Mouse (Mus musculus): Measurements from ENCODE around the gene Dagla. TPM values are rescaled to one million over a fixed set of nuclear protein-coding genes. Genes with fewer than 3 reads are reported as not detected.

The Dagla gene
- polyA plus RNA-seq, 1 experiment from 2014 or later: 11.5 TPM

DNA sequence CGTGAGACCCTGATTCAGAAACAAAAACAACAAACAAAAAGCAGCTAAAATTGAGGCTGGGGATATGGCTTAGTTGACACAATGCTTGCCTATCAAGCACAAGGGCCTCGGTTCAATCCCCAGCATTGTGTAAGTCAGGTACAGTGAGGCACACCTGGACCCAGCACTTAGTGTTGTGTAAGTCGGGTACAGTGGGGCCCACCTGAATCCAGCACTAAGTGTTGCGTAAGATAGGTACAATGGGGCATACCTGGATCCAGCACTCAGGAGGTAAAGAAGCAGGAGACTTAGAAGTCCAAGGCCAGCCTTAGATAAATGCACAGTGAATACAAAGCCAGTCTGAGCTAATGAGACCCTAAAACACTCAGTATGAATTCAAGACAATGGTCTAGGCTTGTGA is 34.0 kb upstream of the Dagla start:
- 78% methylated on average over 4 of the region's 4 CpGs for WGBS
- Histone ChIP-seq H3K27me3 (replicated peaks; ENCODE audit: control insufficient read depth, insufficient read depth, low read length) (no peaks in the 10 kb centered on the region), H3K9ac (ENCODE audit: low read depth, low read length) (no peak overlapping the region), H3K27ac (ENCODE audit: low read depth, low read length) (no peak overlapping the region), H3K9me3 (ENCODE audit: control insufficient read depth, low read length) (no peaks in the 10 kb centered on the region), H3K4me2 (ENCODE audit: low read length) (no peak overlapping the region), H3K36me3 (ENCODE audit: control insufficient read depth, insufficient read depth, low read length) (no peaks in the 10 kb centered on the region), H3K4me3 (ENCODE audit: low read length) (no peak overlapping the region), H3K4me1 (ENCODE audit: control insufficient read depth, insufficient read depth, low read depth, low read length) (peaks cover 15% of the 10 kb centered on the region)
- no peak for ATAC-seq

DNA sequence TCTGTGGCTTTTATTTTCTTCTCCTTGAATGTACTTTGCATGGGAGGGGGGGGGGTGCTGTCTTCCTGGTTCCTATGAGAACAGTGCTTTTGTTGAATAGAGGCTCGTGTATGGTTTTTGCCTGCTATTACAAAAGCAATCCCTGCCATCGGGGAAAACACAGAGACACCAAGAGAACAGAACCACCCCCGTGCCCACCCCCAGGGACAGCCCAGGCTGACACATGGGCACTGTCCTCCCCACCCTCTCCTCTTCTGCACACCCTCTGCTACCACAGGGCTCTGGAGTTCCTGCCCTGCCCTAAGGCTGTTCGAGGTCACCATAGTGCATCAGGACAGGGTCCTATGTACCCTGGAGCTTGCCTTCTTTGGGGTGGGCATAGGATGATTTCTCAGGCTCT is 29.8 kb upstream of the Dagla start:
- no peaks in the 10 kb centered on the region for H3K27me3 ChIP-seq (replicated peaks; ENCODE audit: control insufficient read depth, insufficient read depth, low read length)
- no peak overlapping the region for H3K27ac ChIP-seq (ENCODE audit: low read depth, low read length)
- no peak overlapping the region for H3K4me3 ChIP-seq (ENCODE audit: low read length)
- WGBS: 57% methylated on average over 4 of the region's 4 CpGs
- ATAC-seq: no peak
- H3K9ac ChIP-seq (ENCODE audit: low read depth, low read length): no peak overlapping the region
- no peak overlapping the region for H3K4me2 ChIP-seq (ENCODE audit: low read length)
- H3K36me3 ChIP-seq (ENCODE audit: control insufficient read depth, insufficient read depth, low read length): no peaks in the 10 kb centered on the region
- no peaks in the 10 kb centered on the region for H3K9me3 ChIP-seq (ENCODE audit: control insufficient read depth, low read length)
- peaks cover 2% of the 10 kb centered on the region; the same call in 1 of the 2 replicates for H3K4me1 ChIP-seq (ENCODE audit: control insufficient read depth, insufficient read depth, low read depth, low read length)

DNA sequence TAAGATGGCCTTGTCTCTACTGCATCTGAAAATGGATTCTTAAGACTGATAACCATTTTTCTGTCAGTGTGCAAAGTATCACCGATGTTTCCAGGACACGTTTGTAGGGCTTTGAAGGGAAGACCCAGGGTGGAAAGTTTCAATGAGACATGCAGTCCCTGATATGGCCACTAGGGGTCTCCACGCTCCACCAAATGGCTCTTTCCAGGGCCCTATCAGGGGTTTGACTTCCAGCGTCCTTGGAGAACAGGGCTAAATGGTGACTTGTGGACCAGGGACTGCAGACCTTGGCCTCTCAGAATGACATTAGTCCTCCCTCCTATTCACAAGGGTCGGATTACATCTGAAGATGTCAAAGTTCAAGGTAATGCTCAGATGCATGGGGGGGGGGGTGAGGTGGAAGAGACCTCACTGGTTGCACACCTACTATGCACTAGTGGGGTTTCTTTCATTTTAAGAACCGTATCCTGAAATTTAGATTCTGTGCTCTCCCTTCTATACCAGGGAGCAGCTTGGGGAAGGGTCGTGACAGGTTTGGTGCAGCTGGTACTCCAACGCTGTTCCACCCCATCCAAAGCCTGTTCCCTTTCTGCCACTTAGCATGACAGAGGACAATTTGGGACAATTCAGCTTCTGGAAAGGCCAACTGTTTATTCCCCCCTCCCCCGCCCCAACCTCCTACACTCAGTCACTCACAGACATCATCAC is 29.0 kb upstream of the Dagla start:
- H3K27me3 ChIP-seq (replicated peaks; ENCODE audit: control insufficient read depth, insufficient read depth, low read length): no peaks in the 10 kb centered on the region
- no peak overlapping the region for H3K9ac ChIP-seq (ENCODE audit: low read depth, low read length)
- no peaks in the 10 kb centered on the region for H3K36me3 ChIP-seq (ENCODE audit: control insufficient read depth, insufficient read depth, low read length)
- H3K27ac ChIP-seq (ENCODE audit: low read depth, low read length): no peak overlapping the region
- ATAC-seq: peak; percentile 85
- H3K4me1 ChIP-seq (ENCODE audit: control insufficient read depth, insufficient read depth, low read depth, low read length): no peaks in the 10 kb centered on the region
- WGBS: 43% methylated on average over 9 of the region's 9 CpGs
- H3K4me2 ChIP-seq (ENCODE audit: low read length): no peak overlapping the region
- no peak overlapping the region for H3K4me3 ChIP-seq (ENCODE audit: low read length)
- no peaks in the 10 kb centered on the region for H3K9me3 ChIP-seq (ENCODE audit: control insufficient read depth, low read length)

DNA sequence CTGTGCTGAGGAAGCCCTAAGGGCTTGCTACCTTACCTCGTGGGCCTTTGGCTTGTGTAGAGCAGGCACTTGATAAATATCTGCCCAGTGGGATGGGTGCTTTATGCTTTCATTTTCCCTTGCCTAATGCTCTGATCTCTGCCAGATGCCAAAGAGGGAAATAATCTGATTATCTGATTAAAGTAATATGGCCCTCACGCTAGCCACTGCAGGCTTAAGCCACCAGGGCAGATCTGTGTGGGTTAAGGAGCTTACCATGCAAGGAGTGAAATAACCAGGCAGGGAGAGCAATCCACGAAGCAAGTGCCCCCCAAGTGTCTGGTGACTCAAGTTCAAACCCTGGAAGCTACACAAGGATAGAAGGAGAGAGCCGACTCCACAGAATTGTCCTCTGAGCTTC is 27.0 kb upstream of the Dagla start:
- ATAC-seq: no peak
- no peaks in the 10 kb centered on the region for H3K4me1 ChIP-seq (ENCODE audit: control insufficient read depth, insufficient read depth, low read depth, low read length)
- no peaks in the 10 kb centered on the region for H3K27me3 ChIP-seq (replicated peaks; ENCODE audit: control insufficient read depth, insufficient read depth, low read length)
- H3K27ac ChIP-seq (ENCODE audit: low read depth, low read length): no peak overlapping the region
- no peaks in the 10 kb centered on the region for H3K9me3 ChIP-seq (ENCODE audit: control insufficient read depth, low read length)
- 70% methylated on average over 4 of the region's 4 CpGs for WGBS
- H3K4me3 ChIP-seq (ENCODE audit: low read length): no peak overlapping the region
- no peak overlapping the region for H3K9ac ChIP-seq (ENCODE audit: low read depth, low read length)
- H3K4me2 ChIP-seq (ENCODE audit: low read length): no peak overlapping the region
- H3K36me3 ChIP-seq (ENCODE audit: control insufficient read depth, insufficient read depth, low read length): no peaks in the 10 kb centered on the region

DNA sequence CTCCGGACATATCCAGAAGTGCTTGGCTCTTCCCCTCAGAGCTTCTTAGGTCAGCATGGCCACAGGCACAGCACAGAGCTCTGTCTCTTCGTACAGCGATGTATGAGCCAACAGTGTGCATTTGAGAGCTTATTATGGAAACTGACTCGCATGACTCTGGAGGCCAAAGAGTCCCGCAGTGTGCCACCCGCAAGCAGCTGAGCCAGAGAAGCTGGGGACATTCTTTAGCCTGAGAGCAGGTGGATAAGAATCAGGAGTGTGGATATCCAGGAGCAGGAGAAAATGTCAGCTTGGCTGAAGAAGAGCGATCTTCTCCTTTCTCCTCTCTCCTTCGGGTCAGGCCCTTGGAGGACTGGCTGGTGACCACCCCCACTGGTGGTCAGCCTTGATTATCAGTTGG is 24.4 kb upstream of the Dagla start:
- Histone ChIP-seq H3K27me3 (replicated peaks; ENCODE audit: control insufficient read depth, insufficient read depth, low read length) (no peaks in the 10 kb centered on the region), H3K27ac (ENCODE audit: low read depth, low read length) (no peak overlapping the region), H3K36me3 (ENCODE audit: control insufficient read depth, insufficient read depth, low read length) (no peaks in the 10 kb centered on the region), H3K4me2 (ENCODE audit: low read length) (no peak overlapping the region), H3K4me3 (ENCODE audit: low read length) (no peak overlapping the region), H3K4me1 (ENCODE audit: control insufficient read depth, insufficient read depth, low read depth, low read length) (no peaks in the 10 kb centered on the region), H3K9ac (ENCODE audit: low read depth, low read length) (no peak overlapping the region), H3K9me3 (ENCODE audit: control insufficient read depth, low read length) (no peaks in the 10 kb centered on the region)
- WGBS: 84% methylated on average over 8 of the region's 8 CpGs
- ATAC-seq: no peak

DNA sequence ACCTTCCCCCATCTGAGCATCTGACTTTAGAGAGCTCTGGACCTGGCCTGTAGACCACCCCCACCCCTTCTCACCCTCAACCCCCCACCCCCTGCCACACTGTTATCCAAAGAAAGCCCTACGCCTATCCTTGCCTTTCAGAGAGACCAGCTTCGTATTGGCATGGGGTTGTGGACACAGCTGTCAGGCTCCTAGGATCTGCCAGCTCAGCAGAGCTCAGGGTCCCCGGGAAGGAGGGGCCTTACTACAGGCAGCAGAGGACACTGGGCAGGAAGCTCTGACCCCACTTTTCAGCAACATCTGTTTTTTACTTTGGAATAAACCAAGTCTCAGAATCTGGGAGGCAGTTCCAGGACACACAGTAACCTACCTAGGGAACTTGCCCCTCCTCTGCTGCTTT is 21.9 kb upstream of the Dagla start:
- Histone ChIP-seq H3K4me1 (ENCODE audit: control insufficient read depth, insufficient read depth, low read depth, low read length) (peaks cover 5% of the 10 kb centered on the region), H3K9me3 (ENCODE audit: control insufficient read depth, low read length) (no peaks in the 10 kb centered on the region)

DNA sequence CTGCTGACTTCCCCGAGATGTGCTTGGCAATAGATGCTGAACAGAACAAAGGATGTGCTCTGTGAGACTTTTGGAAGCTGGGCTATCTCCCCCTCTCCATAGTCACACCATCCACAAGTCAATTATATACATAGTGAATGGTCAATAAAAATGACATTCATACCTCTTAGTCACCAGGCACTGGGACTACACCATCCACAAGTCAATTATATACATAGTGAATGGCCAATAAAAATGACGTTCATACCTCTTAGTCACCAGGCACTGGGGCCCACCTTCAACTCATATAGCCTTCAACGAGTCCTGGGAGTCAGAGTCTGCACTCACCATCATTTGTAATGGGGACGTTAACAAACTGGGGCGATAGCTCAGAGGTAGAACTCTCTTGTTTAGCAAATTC is 19.2 kb upstream of the Dagla start:
- ATAC-seq: peak; percentile 43
- Histone ChIP-seq H3K27ac (ENCODE audit: low read depth, low read length) (no peak overlapping the region), H3K4me2 (ENCODE audit: low read length) (no peak overlapping the region), H3K9ac (ENCODE audit: low read depth, low read length) (no peak overlapping the region), H3K27me3 (replicated peaks; ENCODE audit: control insufficient read depth, insufficient read depth, low read length) (no peaks in the 10 kb centered on the region), H3K4me3 (ENCODE audit: low read length) (no peak overlapping the region), H3K36me3 (ENCODE audit: control insufficient read depth, insufficient read depth, low read length) (no peaks in the 10 kb centered on the region), H3K4me1 (ENCODE audit: control insufficient read depth, insufficient read depth, low read depth, low read length) (peaks cover 5% of the 10 kb centered on the region), H3K9me3 (ENCODE audit: control insufficient read depth, low read length) (no peaks in the 10 kb centered on the region)
- WGBS: 69% methylated on average over 5 of the region's 5 CpGs

More for the DNA sequence above, 21.9 kb upstream of the Dagla start:
- Histone ChIP-seq H3K27ac (ENCODE audit: low read depth, low read length) (no peak overlapping the region), H3K4me2 (ENCODE audit: low read length) (no peak overlapping the region), H3K4me3 (ENCODE audit: low read length) (no peak overlapping the region), H3K36me3 (ENCODE audit: control insufficient read depth, insufficient read depth, low read length) (no peaks in the 10 kb centered on the region), H3K9ac (ENCODE audit: low read depth, low read length) (no peak overlapping the region), H3K27me3 (replicated peaks; ENCODE audit: control insufficient read depth, insufficient read depth, low read length) (no peaks in the 10 kb centered on the region)
- WGBS: 42% methylated on average over 3 of the region's 3 CpGs
- ATAC-seq: no peak

DNA sequence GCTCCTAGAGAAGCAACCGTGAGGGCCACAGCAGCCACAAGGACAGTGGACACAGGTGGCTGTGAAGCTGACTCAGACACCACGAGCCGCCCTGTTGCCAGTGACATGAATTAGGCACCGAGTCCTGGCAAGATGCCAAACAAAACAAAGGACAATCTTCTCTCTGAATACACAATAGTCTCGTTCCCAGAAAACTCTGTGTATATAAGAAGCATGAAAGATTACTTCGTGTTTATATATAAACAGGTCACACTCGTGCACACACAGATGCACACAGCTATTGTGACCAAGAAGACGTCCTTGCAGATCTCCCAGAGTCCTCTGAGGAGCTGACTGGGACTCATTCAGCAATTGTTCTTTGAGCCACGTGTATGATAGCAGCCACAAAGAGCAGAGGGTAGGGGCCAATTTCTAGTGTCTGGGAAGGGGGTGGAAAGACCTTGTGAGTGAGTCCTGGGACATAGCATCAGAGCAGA is 18.7 kb upstream of the Dagla start:
- Histone ChIP-seq H3K27ac (ENCODE audit: low read depth, low read length) (no peak overlapping the region), H3K4me3 (ENCODE audit: low read length) (no peak overlapping the region), H3K9ac (ENCODE audit: low read depth, low read length) (no peak overlapping the region), H3K27me3 (replicated peaks; ENCODE audit: control insufficient read depth, insufficient read depth, low read length) (no peaks in the 10 kb centered on the region), H3K4me2 (ENCODE audit: low read length) (no peak overlapping the region), H3K36me3 (ENCODE audit: control insufficient read depth, insufficient read depth, low read length) (no peaks in the 10 kb centered on the region), H3K4me1 (ENCODE audit: control insufficient read depth, insufficient read depth, low read depth, low read length) (peaks cover 5% of the 10 kb centered on the region), H3K9me3 (ENCODE audit: control insufficient read depth, low read length) (no peaks in the 10 kb centered on the region)
- ATAC-seq: peak; percentile 38
- WGBS: 14% methylated on average over 9 of the region's 9 CpGs

DNA sequence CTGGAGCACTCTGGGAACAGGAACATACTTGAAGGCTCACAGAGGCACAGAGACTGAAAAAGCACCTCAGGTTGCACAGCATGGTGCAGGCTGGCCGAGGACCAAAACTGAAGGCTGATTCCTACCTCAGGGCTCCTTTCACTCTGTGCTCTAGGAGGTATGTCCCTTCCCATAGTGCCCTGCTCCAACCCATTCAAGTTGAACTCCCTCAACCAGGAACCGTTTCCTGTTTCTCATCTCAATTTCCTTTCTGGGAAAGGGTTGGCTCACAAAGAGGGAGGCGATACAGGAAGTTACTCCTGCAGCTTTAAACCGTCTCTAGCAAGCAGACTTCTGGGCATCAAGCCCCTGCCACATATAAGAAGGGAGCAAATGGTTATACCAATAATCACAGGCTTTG is 13.1 kb upstream of the Dagla start:
- no peaks in the 10 kb centered on the region; the same call in 1 of the 2 replicates for H3K27me3 ChIP-seq (replicated peaks; ENCODE audit: control insufficient read depth, insufficient read depth, low read length)
- no peaks in the 10 kb centered on the region for H3K9me3 ChIP-seq (ENCODE audit: control insufficient read depth, low read length)
- H3K27ac ChIP-seq (ENCODE audit: low read depth, low read length): no peak overlapping the region
- no peak overlapping the region for H3K4me3 ChIP-seq (ENCODE audit: low read length)
- no peaks in the 10 kb centered on the region for H3K4me1 ChIP-seq (ENCODE audit: control insufficient read depth, insufficient read depth, low read depth, low read length)
- no peak overlapping the region for H3K4me2 ChIP-seq (ENCODE audit: low read length)
- no peak for ATAC-seq
- no peaks in the 10 kb centered on the region for H3K36me3 ChIP-seq (ENCODE audit: control insufficient read depth, insufficient read depth, low read length)
- WGBS: 68% methylated on average over 4 of the region's 4 CpGs
- no peak overlapping the region for H3K9ac ChIP-seq (ENCODE audit: low read depth, low read length)
